Mouse (Mus musculus): ENCODE data around the gene Slc25a24. TPM values are rescaled to one million over a fixed set of nuclear protein-coding genes. Genes with fewer than 3 reads are reported as not detected.

The Slc25a24 gene
- 6.9 and 14.9 TPM in 2 replicates for polyA plus RNA-seq (2012; rRNA removed; ENCODE audit: low replicate concordance)

GRCm38 (mm10) chr3:109122641-109123530 lies at the start of gene Slc25a24:
Slc25a24 (plus strand) TSS chr3:109123149.

GRCm38 (mm10) chr3:109080169-109080568 lies 42.8 kb upstream of the Slc25a24 start, which contains the start of gene Slc25a54:
Slc25a54 (plus strand) TSS chr3:109080469.

Other genes with a start within 250 kb of the Slc25a24 start
- 0.43 and 0.93 TPM in 2 replicates for gene Fndc7, start 233.1 kb upstream of the Slc25a24 start, polyA plus RNA-seq (2012; rRNA removed; ENCODE audit: low replicate concordance)
- 31.7 and 57.2 TPM in 2 replicates for gene Prpf38b, start 211.4 kb upstream of the Slc25a24 start, polyA plus RNA-seq (2012; rRNA removed; ENCODE audit: low replicate concordance)
- 0.08 TPM in 1 of 2 replicates, not detected in the other for gene Henmt1, start 183.3 kb upstream of the Slc25a24 start, polyA plus RNA-seq (2012; rRNA removed; ENCODE audit: low replicate concordance)
- gene Gm9857, start 182.7 kb upstream of the Slc25a24 start, polyA plus RNA-seq (2012; rRNA removed; ENCODE audit: low replicate concordance): 0.90 TPM in 1 of 2 replicates, not detected in the other
- gene Fam102b, start 95.5 kb upstream of the Slc25a24 start, polyA plus RNA-seq (2012; rRNA removed; ENCODE audit: low replicate concordance): 25.2 and 41.0 TPM in 2 replicates
- not detected in 2 replicates for gene Slc25a54, start 42.7 kb upstream of the Slc25a24 start, polyA plus RNA-seq (2012; rRNA removed; ENCODE audit: low replicate concordance)
- gene Vav3, start 217.5 kb downstream of the Slc25a24 start, polyA plus RNA-seq (2012; rRNA removed; ENCODE audit: low replicate concordance): 2.7 and 7.2 TPM in 2 replicates

Data from subcutaneous adipose tissue, adult 2 months (tissue).